Mouse (Mus musculus) testis, adult 2 months (tissue): ENCODE data around the gene Gfra1.

ENCODE experiments used
- CTCF ChIP-seq: fragments of 200-500 bp; IDR thresholded peaks from 2 replicates; pipeline ENCODE4 v1.5.1; 2012; ENCODE audit warnings: low read depth, mild to moderate bottlenecking, inconsistent platforms, low read length, moderate library complexity; ENCODE audit not compliant: control insufficient read depth, insufficient read depth, insufficient replicate concordance
- POLR2A ChIP-seq: fragments of 200-500 bp; IDR thresholded peaks from 2 replicates; pipeline ENCODE4 v1.6.1; 2012; ENCODE audit warnings: low read depth, mild to moderate bottlenecking, inconsistent platforms, low read length, moderate library complexity; ENCODE audit not compliant: control insufficient read depth

GRCm38 (mm10) chr19:58190947-58191346 is 264.8 kb downstream of the Gfra1 start:
- TF ChIP-seq POLR2A (no peak), CTCF (no peak)
